ENCODE assay signal across 8 mouse cellular contexts in genomic region chr2:67566566-67566965, GRCm38 (mm10). TPM values are rescaled to one million over a fixed set of nuclear protein-coding genes. Genes with fewer than 3 reads are reported as not detected.
DNase-seq lines count a peak whose midpoint lies in the region; ATAC-seq lines count a peak whose summit lies in the region.

No protein-coding gene starts in this region.

- no peak overlapping the region for H3K27ac ChIP-seq in kidney, embryonic 14.5 days (ENCODE audit: low read depth, low read length)
- no peak overlapping the region for H3K27ac ChIP-seq in embryonic facial prominence, embryonic 15.5 days (replicated peaks)
- 0 out of 2 replicates have a peak overlapping the region, but pooled peaks have one; percentile 89 for H3K27ac ChIP-seq in limb, embryonic 10.5 days
- no peak overlapping the region for H3K27ac ChIP-seq in stomach, embryonic 14.5 days (ENCODE audit: low read length)

- H3K27me3 ChIP-seq in kidney, embryonic 14.5 days (ENCODE audit: control insufficient read depth, insufficient read depth, low read length), result no peaks in the 10 kb centered on the region
- no peaks in the 10 kb centered on the region for H3K27me3 ChIP-seq in embryonic facial prominence, embryonic 15.5 days
- H3K27me3 ChIP-seq in limb, embryonic 10.5 days (ENCODE audit: low read depth, poor library complexity, severe bottlenecking), result peaks cover 11% of the 10 kb centered on the region; the same call in 1 of the 2 replicates
- no peaks in the 10 kb centered on the region for H3K27me3 ChIP-seq in stomach, embryonic 14.5 days (ENCODE audit: control insufficient read depth, insufficient read depth, low read length)

- H3K4me2 ChIP-seq in kidney, embryonic 14.5 days (replicated peaks; ENCODE audit: low read depth, low read length), result peak overlapping the region; percentile 75
- peak overlapping the region; percentile 91 for H3K4me2 ChIP-seq in embryonic facial prominence, embryonic 15.5 days (replicated peaks)
- peak overlapping the region; percentile 75 for H3K4me2 ChIP-seq in stomach, embryonic 14.5 days (replicated peaks; ENCODE audit: low read depth, low read length)

- 0% methylated on average over 12 of the region's 12 CpGs for WGBS in kidney, embryonic 14.5 days
- 2% methylated on average over 12 of the region's 12 CpGs for WGBS in embryonic facial prominence, embryonic 15.5 days
- 2% methylated on average over 12 of the region's 12 CpGs for WGBS in limb, embryonic 10.5 days
- WGBS in stomach, embryonic 14.5 days, result 2% methylated on average over 12 of the region's 12 CpGs

- H3K9me3 ChIP-seq in kidney, embryonic 14.5 days (ENCODE audit: control insufficient read depth, low read length), result no peaks in the 10 kb centered on the region
- H3K9me3 ChIP-seq in embryonic facial prominence, embryonic 15.5 days (replicated peaks), result no peaks in the 10 kb centered on the region
- H3K9me3 ChIP-seq in limb, embryonic 10.5 days (replicated peaks), result no peaks in the 10 kb centered on the region
- no peaks in the 10 kb centered on the region for H3K9me3 ChIP-seq in stomach, embryonic 14.5 days (ENCODE audit: control insufficient read depth, low read depth, low read length)

- H3K4me1 ChIP-seq in kidney, embryonic 14.5 days (ENCODE audit: control insufficient read depth, insufficient read depth, low read length), result peaks cover 3% of the 10 kb centered on the region; the same call in 1 of the 2 replicates
- H3K4me1 ChIP-seq in embryonic facial prominence, embryonic 15.5 days, result peaks cover 15% of the 10 kb centered on the region
- H3K4me1 ChIP-seq in limb, embryonic 10.5 days, result peaks cover 20% of the 10 kb centered on the region
- H3K4me1 ChIP-seq in stomach, embryonic 14.5 days (ENCODE audit: control insufficient read depth, insufficient read depth, low read length), result peaks cover 8% of the 10 kb centered on the region

- H3K4me3 ChIP-seq in kidney, embryonic 14.5 days (ENCODE audit: low read length), result peak overlapping the region; percentile 68
- peak overlapping the region; percentile 69 for H3K4me3 ChIP-seq in embryonic facial prominence, embryonic 15.5 days (replicated peaks)
- peak overlapping the region; percentile 78 for H3K4me3 ChIP-seq in limb, embryonic 10.5 days
- peak overlapping the region; percentile 67 for H3K4me3 ChIP-seq in stomach, embryonic 14.5 days (ENCODE audit: low read depth, low read length)

- intact Hi-C loops in left cerebral cortex, postnatal 10 days (cut with DNase I), result loop anchor here (5.0 to 10.0 kb wide), 2 partner anchors 248 to 781 kb away; no protein-coding TSS in a partner anchor

- H3K36me3 ChIP-seq in kidney, embryonic 14.5 days (ENCODE audit: control insufficient read depth, insufficient read depth, low read length), result no peaks in the 10 kb centered on the region
- no peaks in the 10 kb centered on the region for H3K36me3 ChIP-seq in embryonic facial prominence, embryonic 15.5 days
- no peaks in the 10 kb centered on the region for H3K36me3 ChIP-seq in limb, embryonic 10.5 days
- H3K36me3 ChIP-seq in stomach, embryonic 14.5 days (ENCODE audit: control insufficient read depth, insufficient read depth, low read length), result no peaks in the 10 kb centered on the region

- peak overlapping the region; percentile 56; the same call in 1 of the 2 replicates for H3K9ac ChIP-seq in kidney, embryonic 14.5 days (ENCODE audit: low read depth, low read length)
- H3K9ac ChIP-seq in embryonic facial prominence, embryonic 15.5 days, result no peak overlapping the region
- H3K9ac ChIP-seq in stomach, embryonic 14.5 days (replicated peaks; ENCODE audit: low read depth, low read length), result no peak overlapping the region; the same call in 1 of the 2 replicates

- no peak for DNase-seq in kidney, adult 11 months
- peak; percentile 5 for DNase-seq in ES-CJ7 (ENCODE audit: low read depth, low spot score)
- peak; percentile 40 for DNase-seq in limb, embryonic 10.5 days (ENCODE audit: low spot score)
- no peak for DNase-seq in left cerebral cortex, postnatal 10 days (ENCODE audit: extremely low spot score in 1 of 2, low spot score in 2 of 2)
- no peak for DNase-seq in left cerebral cortex, adult 11 months (ENCODE audit: low spot score)

- peak; percentile 21 for ATAC-seq in kidney, embryonic 14.5 days (ENCODE audit: low FRiP score, low TSS enrichment)
- no peak for ATAC-seq in embryonic facial prominence, embryonic 15.5 days (ENCODE audit: insufficient number of reproducible peaks, low FRiP score, low TSS enrichment, low read depth)
- ATAC-seq in stomach, embryonic 14.5 days (ENCODE audit: insufficient number of reproducible peaks, insufficient read depth, low FRiP score, low read depth), result no peak

RNA-seq across cellular contexts. Expression of gene B3galt1, which starts 0.9 kb away (rescaled TPM):
- polyA plus RNA-seq in kidney, embryonic 14.5 days (2014; fragmentation: Nextera tagmentation; extraction: Ambion mirVana), result 4.4 and 7.4 TPM in 2 replicates
- 4.5 and 4.8 TPM in 2 replicates for polyA plus RNA-seq in embryonic facial prominence, embryonic 15.5 days (2015; fragmentation: Nextera tagmentation; extraction: Ambion mirVana)
- polyA plus RNA-seq in limb, embryonic 10.5 days (2016; fragmentation: Nextera tagmentation; extraction: Ambion mirVana), result 3.4 and 6.1 TPM in 2 replicates
- 11.7 and 14.2 TPM in 2 replicates for polyA plus RNA-seq in stomach, embryonic 14.5 days (2014; fragmentation: Nextera tagmentation; extraction: Ambion mirVana)
- 100 to 1,000 TPM; 101 to 105 TPM for total RNA-seq in left cerebral cortex, postnatal 10 days (2021)

Comparison
In these comparisons a context has a peak if more than half of its experiments do, and no peak if none do; other contexts are left out.
1. DNase-seq: peak in ES-CJ7 (single experiment) and limb, embryonic 10.5 days (single experiment); none in kidney, adult 11 months (single experiment), left cerebral cortex, postnatal 10 days (0 of 2) and left cerebral cortex, adult 11 months (single experiment).
2. Peak in every context shown above with its lines, with median percentiles within 50 percentile points of each other: H3K4me2 ChIP-seq and H3K4me3 ChIP-seq.